Mouse (Mus musculus): ENCODE measurements around the gene Cntnap5b. TPM values are rescaled to one million over a fixed set of nuclear protein-coding genes. Genes with fewer than 3 reads are reported as not detected.

Gene Cntnap5b
- polyA plus RNA-seq, 1 experiment: not detected

DNA sequence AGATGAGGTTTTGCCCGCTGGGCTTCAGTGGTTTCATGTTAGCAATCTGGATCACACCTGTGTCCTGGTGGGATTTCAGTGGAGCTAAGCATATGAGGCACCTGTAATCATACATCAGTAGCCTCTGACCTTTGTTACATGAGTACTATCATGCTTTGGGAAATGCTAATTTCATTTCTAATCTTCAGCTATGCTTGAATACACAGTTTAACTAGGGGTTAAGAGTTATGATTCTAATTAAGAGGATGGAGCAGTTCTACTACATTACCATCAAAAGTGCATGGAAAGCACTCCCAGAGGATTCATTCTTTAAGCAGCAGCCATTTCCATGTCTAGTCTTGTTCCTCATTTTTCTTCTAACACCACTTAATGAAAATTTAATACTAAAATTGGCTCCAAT is 538.1 kb downstream of the Cntnap5b start:
- 75% methylated on average over 1 of the region's 1 CpGs for WGBS
- TF ChIP-seq POLR2A (IDR thresholded peaks at IDR 0.05; ENCODE audit: borderline replicate concordance, control insufficient read depth, low read depth, low read length) (no peak), CTCF (IDR thresholded peaks at IDR 0.05; ENCODE audit: control insufficient read depth, insufficient read depth, low read length) (no peak)
- H3K27ac ChIP-seq (ENCODE audit: control insufficient read depth, insufficient read depth, low read depth, low read length, poor library complexity): no peak overlapping the region
- H3K4me1 ChIP-seq (ENCODE audit: control insufficient read depth, insufficient read depth, low read length): no peaks in the 10 kb centered on the region
- no peak overlapping the region for H3K4me3 ChIP-seq (replicated peaks; ENCODE audit: control insufficient read depth, low read depth, low read length)

DNA sequence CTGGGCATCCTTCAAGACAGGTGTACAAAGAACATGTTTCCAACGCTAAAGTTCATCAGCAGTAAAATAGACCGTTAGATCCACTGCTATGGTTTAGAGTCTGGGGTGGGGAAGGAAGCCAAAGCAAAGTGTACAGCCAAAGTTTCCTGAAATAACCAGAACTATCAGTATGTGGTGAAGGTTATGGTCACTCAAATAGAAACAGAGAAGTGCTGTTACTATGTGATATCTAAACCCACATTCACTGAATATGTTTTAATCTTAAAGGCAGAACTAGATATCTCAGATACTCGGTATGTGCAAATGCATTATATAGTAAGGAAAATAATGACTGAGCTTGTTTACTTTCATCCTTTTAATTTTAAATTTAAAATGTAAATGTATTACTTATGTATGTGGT is 558.5 kb downstream of the Cntnap5b start:
- Histone ChIP-seq H3K27ac (ENCODE audit: control insufficient read depth, insufficient read depth, low read depth, low read length, poor library complexity) (no peak overlapping the region), H3K4me1 (ENCODE audit: control insufficient read depth, insufficient read depth, low read length) (no peaks in the 10 kb centered on the region)
- WGBS: 48% methylated on average over 3 of the region's 3 CpGs

DNA sequence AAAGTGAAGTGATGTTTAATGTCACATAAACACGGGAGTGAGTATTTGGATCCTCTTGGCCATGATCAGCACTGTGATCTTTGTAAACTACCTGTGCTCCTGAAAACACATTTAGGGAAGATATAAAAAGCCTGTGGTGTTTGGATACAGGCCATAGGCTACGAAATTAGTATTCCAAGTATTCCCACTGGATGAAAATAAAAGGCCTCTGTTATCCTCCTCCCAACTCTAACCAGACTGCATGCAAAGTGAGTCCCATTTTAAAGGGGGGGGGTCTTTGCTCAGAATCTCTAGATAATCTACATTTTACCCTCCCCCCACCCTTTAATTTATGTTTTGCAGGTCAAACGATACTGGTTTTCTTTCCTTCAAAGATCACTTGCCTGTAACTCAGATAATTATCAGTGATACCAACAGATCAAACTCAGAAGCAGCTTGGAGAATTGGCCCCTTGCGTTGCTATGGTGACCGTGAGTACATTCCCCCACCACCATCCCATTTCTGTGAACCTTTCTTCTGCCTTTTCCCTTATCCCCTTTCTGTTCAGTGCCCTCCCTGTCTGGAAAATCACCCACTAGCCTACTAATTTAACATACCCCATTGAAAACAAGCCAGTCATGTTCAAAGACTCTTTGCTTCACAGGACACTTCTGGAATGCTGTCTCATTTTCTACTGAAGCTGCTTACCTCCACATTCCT is 597.0 kb downstream of the Cntnap5b start:
- Histone ChIP-seq H3K4me3 (replicated peaks; ENCODE audit: control insufficient read depth, low read depth, low read length) (no peak overlapping the region), H3K27ac (ENCODE audit: control insufficient read depth, insufficient read depth, low read depth, low read length, poor library complexity) (no peak overlapping the region), H3K4me1 (ENCODE audit: control insufficient read depth, insufficient read depth, low read length) (no peaks in the 10 kb centered on the region)
- TF ChIP-seq POLR2A (IDR thresholded peaks at IDR 0.05; ENCODE audit: borderline replicate concordance, control insufficient read depth, low read depth, low read length): no peak
- TF ChIP-seq CTCF (IDR thresholded peaks at IDR 0.05; ENCODE audit: control insufficient read depth, insufficient read depth, low read length): no peak
- 61% methylated on average over 5 of the region's 5 CpGs for WGBS

More for the DNA sequence above, 558.5 kb downstream of the Cntnap5b start:
- TF ChIP-seq CTCF (IDR thresholded peaks at IDR 0.05; ENCODE audit: control insufficient read depth, insufficient read depth, low read length) (no peak), POLR2A (IDR thresholded peaks at IDR 0.05; ENCODE audit: borderline replicate concordance, control insufficient read depth, low read depth, low read length) (no peak)
- H3K4me3 ChIP-seq (replicated peaks; ENCODE audit: control insufficient read depth, low read depth, low read length): no peak overlapping the region

DNA sequence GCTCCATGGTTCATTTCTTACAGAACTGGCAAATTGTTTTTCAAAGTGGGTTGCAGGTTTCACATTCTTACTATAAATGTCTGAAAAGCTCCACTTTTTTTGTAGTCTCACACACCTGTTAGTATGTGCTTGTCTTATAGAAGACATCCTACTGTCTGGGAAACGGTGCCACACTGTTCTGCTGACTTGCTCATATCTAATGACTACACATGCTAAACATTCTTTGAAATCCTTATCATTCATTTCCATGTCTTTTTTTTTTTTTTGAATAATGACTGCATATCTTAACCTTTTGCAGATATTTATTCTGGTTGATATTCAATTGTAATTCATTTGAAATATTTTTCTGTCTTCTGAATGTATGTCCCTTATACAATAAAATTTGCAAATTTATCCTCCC is 613.7 kb downstream of the Cntnap5b start:
- 76% methylated on average over 1 of the region's 1 CpGs for WGBS
- Histone ChIP-seq H3K4me1 (ENCODE audit: control insufficient read depth, insufficient read depth, low read length) (no peaks in the 10 kb centered on the region), H3K4me3 (replicated peaks; ENCODE audit: control insufficient read depth, low read depth, low read length) (no peak overlapping the region), H3K27ac (ENCODE audit: control insufficient read depth, insufficient read depth, low read depth, low read length, poor library complexity) (no peak overlapping the region)
- TF ChIP-seq CTCF (IDR thresholded peaks at IDR 0.05; ENCODE audit: control insufficient read depth, insufficient read depth, low read length) (no peak), POLR2A (IDR thresholded peaks at IDR 0.05; ENCODE audit: borderline replicate concordance, control insufficient read depth, low read depth, low read length) (no peak)

DNA sequence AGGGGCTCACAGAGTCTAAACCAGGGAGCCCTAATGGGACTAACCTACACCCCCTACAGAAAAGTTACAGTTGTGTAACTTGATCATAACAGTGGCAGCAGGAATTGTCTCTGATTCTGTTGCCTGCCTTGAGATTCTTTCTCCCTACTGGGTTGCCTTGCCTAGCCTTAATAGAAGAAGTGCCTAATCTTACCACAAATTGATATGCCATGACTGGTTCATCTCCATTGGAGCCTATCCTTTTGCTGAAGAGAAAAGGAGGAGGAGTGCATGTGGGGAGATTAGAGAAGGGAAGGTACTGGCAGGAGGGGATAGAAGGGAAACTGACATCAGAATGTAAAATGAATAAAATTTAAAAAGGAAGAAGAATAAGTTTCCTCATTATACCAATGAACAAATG is 621.5 kb downstream of the Cntnap5b start:
- Histone ChIP-seq H3K4me3 (replicated peaks; ENCODE audit: control insufficient read depth, low read depth, low read length) (no peak overlapping the region), H3K27ac (ENCODE audit: control insufficient read depth, insufficient read depth, low read depth, low read length, poor library complexity) (no peak overlapping the region), H3K4me1 (ENCODE audit: control insufficient read depth, insufficient read depth, low read length) (no peaks in the 10 kb centered on the region)
- no peak for TF ChIP-seq POLR2A (IDR thresholded peaks at IDR 0.05; ENCODE audit: borderline replicate concordance, control insufficient read depth, low read depth, low read length)
- no peak for TF ChIP-seq CTCF (IDR thresholded peaks at IDR 0.05; ENCODE audit: control insufficient read depth, insufficient read depth, low read length)

DNA sequence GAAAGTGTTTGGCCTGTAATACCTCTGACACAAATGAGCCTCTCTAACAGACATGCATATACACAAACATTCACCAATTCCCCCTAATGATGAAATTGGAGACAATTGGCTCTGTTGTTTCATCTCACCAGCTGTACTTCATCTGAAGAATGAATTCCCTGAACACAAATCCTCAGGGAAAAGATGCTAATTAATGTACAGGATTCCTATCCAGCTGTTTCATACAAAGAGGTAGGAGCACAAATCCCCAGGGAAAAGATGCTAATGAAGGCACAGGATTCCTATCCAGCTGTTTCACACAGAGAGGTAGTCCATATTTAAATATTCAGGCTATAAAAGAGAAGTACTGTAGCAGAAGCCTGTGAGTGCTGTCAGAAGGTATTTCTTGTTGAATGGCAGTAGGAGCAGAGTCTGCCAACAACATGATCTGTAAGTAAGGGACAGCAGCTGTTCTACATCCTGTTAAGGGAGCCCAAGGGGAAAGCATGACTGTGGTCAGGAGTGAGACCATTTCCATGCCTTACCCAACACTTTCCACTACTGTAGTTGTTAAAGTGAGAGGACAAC is 644.2 kb downstream of the Cntnap5b start:
- Histone ChIP-seq H3K27ac (ENCODE audit: control insufficient read depth, insufficient read depth, low read depth, low read length, poor library complexity) (no peak overlapping the region), H3K4me3 (replicated peaks; ENCODE audit: control insufficient read depth, low read depth, low read length) (no peak overlapping the region), H3K4me1 (ENCODE audit: control insufficient read depth, insufficient read depth, low read length) (no peaks in the 10 kb centered on the region)
- TF ChIP-seq CTCF (IDR thresholded peaks at IDR 0.05; ENCODE audit: control insufficient read depth, insufficient read depth, low read length) (no peak), POLR2A (IDR thresholded peaks at IDR 0.05; ENCODE audit: borderline replicate concordance, control insufficient read depth, low read depth, low read length) (no peak)

DNA sequence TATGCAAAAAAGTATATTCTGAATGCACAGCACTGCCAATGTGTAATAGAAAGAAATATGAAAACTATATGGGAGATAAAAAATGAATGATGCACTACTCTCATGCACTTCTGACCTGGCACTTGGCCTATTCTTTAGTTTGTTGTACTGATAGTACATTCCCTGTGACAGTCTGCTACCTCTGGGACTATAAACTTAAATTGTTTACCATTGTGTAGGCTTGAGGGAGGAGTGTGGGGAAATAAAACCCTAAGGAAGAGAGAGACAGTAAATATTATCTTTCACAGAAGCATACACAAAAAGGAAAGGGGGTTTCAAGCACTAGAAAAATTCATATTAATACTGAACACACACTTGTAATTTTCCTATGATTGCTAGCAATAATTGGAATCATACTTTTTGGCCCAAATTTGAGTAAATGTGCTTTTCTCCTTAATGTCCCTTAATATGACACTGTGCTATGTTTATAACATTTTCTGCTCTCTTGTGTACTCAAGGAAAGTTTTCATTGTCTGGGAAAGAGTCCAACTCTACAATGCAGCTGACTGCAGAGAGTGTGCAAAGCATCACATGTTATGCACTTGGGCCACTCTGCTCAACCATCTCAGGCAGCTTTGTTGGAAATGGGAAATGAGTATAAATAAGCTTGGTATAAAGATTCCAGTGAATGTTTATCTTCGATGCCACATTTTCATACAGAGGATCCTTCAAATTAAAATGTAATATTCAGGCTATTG is 657.6 kb downstream of the Cntnap5b start:
- no peak for TF ChIP-seq CTCF (IDR thresholded peaks at IDR 0.05; ENCODE audit: control insufficient read depth, insufficient read depth, low read length)
- no peak for TF ChIP-seq POLR2A (IDR thresholded peaks at IDR 0.05; ENCODE audit: borderline replicate concordance, control insufficient read depth, low read depth, low read length)
- 76% methylated on average over 1 of the region's 1 CpGs for WGBS
- Histone ChIP-seq H3K4me1 (ENCODE audit: control insufficient read depth, insufficient read depth, low read length) (no peaks in the 10 kb centered on the region), H3K4me3 (replicated peaks; ENCODE audit: control insufficient read depth, low read depth, low read length) (no peak overlapping the region), H3K27ac (ENCODE audit: control insufficient read depth, insufficient read depth, low read depth, low read length, poor library complexity) (no peak overlapping the region)

DNA sequence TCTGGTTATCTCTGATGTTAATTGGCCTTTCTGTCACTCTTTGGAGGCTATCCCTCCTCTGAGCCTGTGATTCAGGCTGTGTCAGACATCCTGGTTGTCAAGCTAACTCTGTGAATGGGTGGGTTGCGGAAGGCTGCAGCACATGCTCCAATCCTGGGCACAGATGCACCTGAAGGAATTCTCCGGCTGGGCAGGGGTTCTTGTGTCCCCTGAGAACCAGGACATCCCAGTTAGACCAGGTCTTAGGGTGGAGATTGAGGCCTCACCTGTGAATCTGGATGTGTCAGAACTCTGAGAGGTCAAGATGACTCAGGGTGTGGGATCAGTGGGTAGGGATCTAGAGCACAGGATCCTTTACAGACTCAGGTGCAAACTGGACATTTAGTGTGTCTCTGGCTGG is 691.3 kb downstream of the Cntnap5b start:
- TF ChIP-seq CTCF (IDR thresholded peaks at IDR 0.05; ENCODE audit: control insufficient read depth, insufficient read depth, low read length): no peak
- TF ChIP-seq POLR2A (IDR thresholded peaks at IDR 0.05; ENCODE audit: borderline replicate concordance, control insufficient read depth, low read depth, low read length): no peak
- H3K4me1 ChIP-seq (ENCODE audit: control insufficient read depth, insufficient read depth, low read length): no peaks in the 10 kb centered on the region
- 78% methylated on average over 2 of the region's 2 CpGs for WGBS
- no peak overlapping the region for H3K4me3 ChIP-seq (replicated peaks; ENCODE audit: control insufficient read depth, low read depth, low read length)
- no peak overlapping the region for H3K27ac ChIP-seq (ENCODE audit: control insufficient read depth, insufficient read depth, low read depth, low read length, poor library complexity)
